Mouse (Mus musculus): Measurements from ENCODE around the gene Caln1. TPM values are rescaled to one million over a fixed set of nuclear protein-coding genes. Genes with fewer than 3 reads are reported as not detected.

Caln1 gene
- total RNA-seq (2023; ENCODE audit: inconsistent age): not detected in 4 replicates

GRCm38 (mm10) chr5:130369237-130369636 lies at the start of gene Caln1:
Caln1 (plus strand) TSS chr5:130369455.

GRCm38 (mm10) chr5:130384222-130384912 lies 15.1 kb downstream of the Caln1 start, which contains the start of gene A330070K13Rik:
A330070K13Rik (minus strand) TSS chr5:130384631.

Other genes starting within 250 kb of the Caln1 start
- gene Kctd7, start 224.6 kb upstream of the Caln1 start, total RNA-seq (2023; ENCODE audit: inconsistent age): 2.4 to 3.7 TPM (median 2.7 TPM) in 4 replicates
- 62.8 to 78.3 TPM (median 67.8 TPM) in 4 replicates for gene Rabgef1, start 197.7 kb upstream of the Caln1 start, total RNA-seq (2023; ENCODE audit: inconsistent age)
- 58.9 to 75.6 TPM (median 64.7 TPM) in 4 replicates for gene Tmem248, start 152.4 kb upstream of the Caln1 start, total RNA-seq (2023; ENCODE audit: inconsistent age)
- 98.6 to 108 TPM (median 104 TPM) in 4 replicates for gene Sbds, start 113.9 kb upstream of the Caln1 start, total RNA-seq (2023; ENCODE audit: inconsistent age)
- 27.6 to 30.3 TPM (median 28.5 TPM) in 4 replicates for gene Tyw1, start 113.8 kb upstream of the Caln1 start, total RNA-seq (2023; ENCODE audit: inconsistent age)
- not detected in 4 replicates for gene A330070K13Rik, start 15.2 kb downstream of the Caln1 start, total RNA-seq (2023; ENCODE audit: inconsistent age)

Measured in B cell, adult (primary cell).